Mouse (Mus musculus) bone marrow macrophage, adult 2 months (primary cell): ENCODE results near the gene Tceanc2.

Source experiments
- CTCF ChIP-seq: IDR thresholded peaks from 2 replicates; pipeline ENCODE4 v1.5.1; 2012; ENCODE audit warnings: low read depth, mild to moderate bottlenecking, low read length, moderate library complexity
- POLR2A ChIP-seq: IDR thresholded peaks from 2 replicates; pipeline ENCODE4 v1.6.1; 2012; ENCODE audit warnings: mild to moderate bottlenecking, low read depth, low read length, borderline replicate concordance

DNA sequence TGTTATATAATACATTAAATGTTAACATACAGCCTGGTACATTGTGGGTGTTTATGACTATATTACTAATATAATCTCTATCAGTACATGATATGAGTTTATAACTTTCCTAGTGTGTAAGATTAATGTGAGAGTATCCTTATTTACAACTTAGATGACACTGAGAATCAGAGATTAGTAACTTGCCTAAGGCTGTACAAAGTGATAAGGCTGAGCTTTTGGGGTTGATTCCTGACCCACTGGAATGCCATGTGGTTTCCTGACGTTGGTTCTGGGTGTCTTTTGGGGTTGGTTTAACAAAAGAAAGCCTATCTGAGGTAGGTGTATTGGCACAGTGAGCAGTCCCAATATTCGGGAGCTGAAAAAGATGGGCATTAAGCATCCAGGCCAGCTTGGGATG lies 3.9 kb upstream of the Tceanc2 start:
- TF ChIP-seq CTCF, result no peak
- TF ChIP-seq POLR2A, result no peak
